Mouse (Mus musculus) E14TG2a.4 (cell line): Measurements from ENCODE around the gene E130308A19Rik.

Experiments
- CTCF ChIP-seq: conservative IDR thresholded peaks from 2 replicates; pipeline ENCODE4 v1.5.1; 2014; ENCODE audit warnings: low read length
- NANOG ChIP-seq: IDR thresholded peaks from 2 replicates; pipeline ENCODE4 v1.6.1; 2014; ENCODE audit warnings: borderline replicate concordance, low read length, mixed read lengths

- TF ChIP-seq CTCF = no peak
- no peak for TF ChIP-seq NANOG
These were observed 13.2 kb downstream of the E130308A19Rik start for GRCm38 (mm10) chr4:59639163-59639562.
